ENCODE assay signal across 15 mouse cellular contexts in genomic region chr4:153714995-153715645, GRCm38 (mm10).
DNase-seq lines count a peak whose midpoint lies in the region; ATAC-seq lines count a peak whose summit lies in the region.
"Had no signal": no experiment of that assay in that cellular context is flagged by ENCODE, and none has a peak within 500 bp of the region (broad histone marks: within the 10 kb centered on the region; RNA-seq: fewer than 3 reads in every experiment).

No protein-coding gene starts in this region.

- H3K27ac ChIP-seq in heart, embryonic 16.5 days (ENCODE audit: low read length) = no peak overlapping the region
- no peak overlapping the region for H3K27ac ChIP-seq in heart, embryonic 11.5 days (ENCODE audit: low read depth, low read length)
- H3K27ac ChIP-seq in intestine, embryonic 15.5 days = no peak overlapping the region
- H3K27ac ChIP-seq: forebrain, embryonic 10.5 days; heart, adult 2 months; kidney, postnatal 0 days; liver, embryonic 13.5 days; macrophage had no signal

- peak; percentile 57 for DNase-seq in heart, postnatal 4 days
- peak; percentile 45 for DNase-seq in retina, postnatal 7 days (ENCODE audit: low read depth, low spot score)
- DNase-seq: cerebellum, adult 18-20 months; embryo, embryonic 11 days; liver, embryonic 13.5 days had no signal

- no peak overlapping the region for H3K4me3 ChIP-seq in heart, embryonic 16.5 days (ENCODE audit: low read length)
- no peak overlapping the region for H3K4me3 ChIP-seq in heart, embryonic 11.5 days (ENCODE audit: low read depth, low read length)
- peak overlapping the region; percentile 21 for H3K4me3 ChIP-seq in megakaryocyte, embryonic 14.5 days (replicated peaks)
- no peak overlapping the region for H3K4me3 ChIP-seq in intestine, embryonic 15.5 days (replicated peaks)
- H3K4me3 ChIP-seq: forebrain, embryonic 10.5 days; heart, adult 2 months; liver, embryonic 13.5 days had no signal

- WGBS in heart, embryonic 16.5 days = 40% methylated on average over 6 of the region's 6 CpGs
- 47% methylated on average over 6 of the region's 6 CpGs for WGBS in heart, embryonic 11.5 days (ENCODE audit: insufficient replicate concordance)
- 57% methylated on average over 6 of the region's 6 CpGs for WGBS in intestine, embryonic 15.5 days

- no peaks in the 10 kb centered on the region for H3K27me3 ChIP-seq in heart, embryonic 16.5 days (ENCODE audit: control insufficient read depth, insufficient read depth, low read length)
- H3K27me3 ChIP-seq in heart, embryonic 11.5 days (ENCODE audit: control insufficient read depth, insufficient read depth, low read length) = 0 out of 2 replicates have a peak, but pooled peaks cover 2% of the 10 kb centered on the region
- H3K27me3 ChIP-seq in megakaryocyte, embryonic 14.5 days (replicated peaks) = no peaks in the 10 kb centered on the region
- no peaks in the 10 kb centered on the region for H3K27me3 ChIP-seq in intestine, embryonic 15.5 days (replicated peaks)
- H3K27me3 ChIP-seq: liver, embryonic 13.5 days had no signal

- ATAC-seq in heart, embryonic 16.5 days (replicated peaks; ENCODE audit: extremely low read depth, insufficient read depth, low FRiP score) = peak; percentile 84
- ATAC-seq in heart, embryonic 11.5 days (replicated peaks; ENCODE audit: insufficient number of reproducible peaks, low FRiP score, low TSS enrichment) = no peak
- no peak for ATAC-seq in megakaryocyte, adult 5-6 weeks (ENCODE audit: poor library complexity, severe bottlenecking)
- ATAC-seq in intestine, embryonic 15.5 days = no peak
- ATAC-seq: activated CD4-positive, CD25-positive, alpha-beta regulatory T cell, adult 4 months had no signal

- H3K4me1 ChIP-seq in heart, embryonic 16.5 days (ENCODE audit: control insufficient read depth, insufficient read depth, low read length) = peaks cover 2% of the 10 kb centered on the region
- no peaks in the 10 kb centered on the region for H3K4me1 ChIP-seq in heart, embryonic 11.5 days (ENCODE audit: control insufficient read depth, insufficient read depth, low read length)
- H3K4me1 ChIP-seq in megakaryocyte, embryonic 14.5 days = no peaks in the 10 kb centered on the region
- H3K4me1 ChIP-seq in intestine, embryonic 15.5 days (replicated peaks) = no peaks in the 10 kb centered on the region
- H3K4me1 ChIP-seq: liver, embryonic 13.5 days had no signal

- no peak overlapping the region for H3K4me2 ChIP-seq in heart, embryonic 16.5 days (ENCODE audit: low read depth, low read length)
- H3K4me2 ChIP-seq in heart, embryonic 11.5 days = no peak overlapping the region
- no peak overlapping the region for H3K4me2 ChIP-seq in intestine, embryonic 15.5 days (replicated peaks)
- H3K4me2 ChIP-seq: liver, embryonic 13.5 days had no signal

- H3K9ac ChIP-seq in heart, embryonic 16.5 days (ENCODE audit: low read length) = no peak overlapping the region
- H3K9ac ChIP-seq in heart, embryonic 11.5 days (ENCODE audit: low read depth, low read length) = no peak overlapping the region
- H3K9ac ChIP-seq in intestine, embryonic 15.5 days = no peak overlapping the region
- H3K9ac ChIP-seq: liver, embryonic 13.5 days had no signal

- H3K9me3 ChIP-seq in heart, embryonic 16.5 days (replicated peaks; ENCODE audit: control insufficient read depth, low read length) = no peaks in the 10 kb centered on the region
- no peaks in the 10 kb centered on the region for H3K9me3 ChIP-seq in heart, embryonic 11.5 days (replicated peaks; ENCODE audit: control insufficient read depth, low read length)
- peaks cover 89% of the 10 kb centered on the region for H3K9me3 ChIP-seq in megakaryocyte, embryonic 14.5 days
- no peaks in the 10 kb centered on the region for H3K9me3 ChIP-seq in intestine, embryonic 15.5 days
- H3K9me3 ChIP-seq: forebrain, embryonic 10.5 days; liver, embryonic 13.5 days had no signal

- H3K36me3 ChIP-seq in heart, embryonic 16.5 days (ENCODE audit: control insufficient read depth, insufficient read depth) = no peaks in the 10 kb centered on the region
- H3K36me3 ChIP-seq in heart, embryonic 11.5 days (ENCODE audit: control insufficient read depth, insufficient read depth, low read length) = no peaks in the 10 kb centered on the region
- H3K36me3 ChIP-seq in megakaryocyte, embryonic 14.5 days (replicated peaks; ENCODE audit: low read length) = no peaks in the 10 kb centered on the region
- no peaks in the 10 kb centered on the region for H3K36me3 ChIP-seq in intestine, embryonic 15.5 days
- H3K36me3 ChIP-seq: forebrain, embryonic 10.5 days; liver, embryonic 13.5 days had no signal
